Mouse (Mus musculus) lung, adult 2 months (tissue): Measurements from ENCODE around the gene Tfip11.

ENCODE experiments used
- CTCF ChIP-seq: fragments of 200-500 bp; IDR thresholded peaks from 2 replicates; pipeline ENCODE4 v1.5.1; 2011; ENCODE audit warnings: mild to moderate bottlenecking, low read length, control low read depth; ENCODE audit not compliant: insufficient read depth
- POLR2A ChIP-seq: fragments of 200-500 bp; IDR thresholded peaks from 2 replicates; pipeline ENCODE4 v1.6.1; 2011; ENCODE audit warnings: low read depth, mild to moderate bottlenecking, control low read depth, low read length, borderline replicate concordance; ENCODE audit errors: extremely low read depth

DNA sequence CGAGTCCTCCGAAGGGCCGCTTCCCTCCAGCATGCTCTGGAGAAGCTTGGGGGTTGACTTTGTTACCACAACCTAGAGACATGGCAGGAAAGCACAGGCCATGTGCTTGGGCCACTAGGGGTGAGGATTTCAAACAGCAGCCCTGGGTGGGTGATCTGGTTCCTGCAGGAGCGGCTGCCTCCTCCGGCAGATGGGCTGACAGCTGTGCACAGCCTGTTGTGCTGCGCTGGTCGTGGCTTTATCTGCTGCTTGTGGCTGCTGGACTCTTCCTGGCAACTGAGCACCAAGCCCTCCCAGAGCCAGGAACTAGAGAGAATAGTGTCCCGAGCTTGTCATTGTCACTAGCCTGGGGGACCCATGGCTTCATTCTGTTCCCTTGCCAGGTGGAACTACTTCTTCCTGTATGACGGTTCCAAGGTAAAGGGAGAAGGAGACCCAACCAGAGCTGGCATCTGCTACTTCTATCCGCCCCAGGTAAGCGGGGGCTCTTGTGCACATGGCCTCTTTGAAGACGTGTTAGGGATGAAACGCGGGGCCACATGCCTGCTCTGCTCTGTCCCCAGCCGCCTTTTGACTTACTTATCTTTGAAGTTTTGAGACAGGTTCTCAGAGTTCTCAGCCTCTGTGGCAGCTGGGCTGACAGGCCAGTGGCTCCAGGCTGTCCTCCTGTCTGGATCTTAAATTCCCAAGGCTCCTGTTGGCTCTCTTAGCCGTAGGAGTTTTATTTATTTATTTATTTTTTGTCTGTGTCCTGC lies 20.2 kb downstream of the Tfip11 start:
- TF ChIP-seq POLR2A = no peak
- no peak for TF ChIP-seq CTCF
